Mouse (Mus musculus) brain, embryonic 14.5 days (tissue): ENCODE results near the gene Gm35315. TPM values are rescaled to one million over a fixed set of nuclear protein-coding genes. Genes with fewer than 3 reads are reported as not detected.
"Not testable (repeated sequence)": the region's sequence is repeated elsewhere in the genome, so short reads cannot be mapped to it uniquely, and the experiment has no call there.

Experiments used
- DNase-seq: peaks from one replicate; pipeline ENCODE4 v3.0.0-alpha.2; 2011; ENCODE audit warnings: low read depth
- CTCF ChIP-seq: fragments of 200-500 bp; IDR thresholded peaks from 2 replicates; pipeline ENCODE4 v1.5.1; 2012; ENCODE audit warnings: inconsistent platforms, mild to moderate bottlenecking, moderate library complexity, borderline replicate concordance; ENCODE audit not compliant: insufficient read depth, insufficient read length; ENCODE audit errors: extremely low read depth
- POLR2A ChIP-seq: fragments of 200-500 bp; IDR thresholded peaks from 2 replicates; pipeline ENCODE4 v1.6.1; 2012; ENCODE audit warnings: mild to moderate bottlenecking, inconsistent platforms, borderline replicate concordance; ENCODE audit not compliant: poor library complexity, insufficient read depth, insufficient read length, severe bottlenecking; ENCODE audit errors: extremely low read depth
- polyA plus RNA-seq: library from polyadenylated mRNA; depleted of rRNA; stranded (reverse); fragments of >200 nt; gene quantifications from 2 replicates; pipeline ENCODE4 v1.2.3, GENCODE M21; 2012; rRNA removed

The Gm35315 gene
- 0.42 and 0.63 TPM in 2 replicates for polyA plus RNA-seq

GRCm38 (mm10) chr5:110094030-110094846 lies at the start of gene Gm35315:
Gene Gm35315, minus strand, starts transcription at chr5:110094420.
- TF ChIP-seq CTCF: no peak
- TF ChIP-seq POLR2A: peak; percentile 21; the same call in 1 of the 2 replicates

GRCm38 (mm10) chr5:110143007-110143406 lies 48.8 kb upstream of the Gm35315 start:
- TF ChIP-seq POLR2A (no peak), CTCF (peak; percentile 45; the same call in 1 of the 2 replicates)
- DNase-seq: peak; percentile 12

More at GRCm38 (mm10) chr5:110094030-110094846, at the start of gene Gm35315:
- peak; percentile 96 for DNase-seq

DNA sequence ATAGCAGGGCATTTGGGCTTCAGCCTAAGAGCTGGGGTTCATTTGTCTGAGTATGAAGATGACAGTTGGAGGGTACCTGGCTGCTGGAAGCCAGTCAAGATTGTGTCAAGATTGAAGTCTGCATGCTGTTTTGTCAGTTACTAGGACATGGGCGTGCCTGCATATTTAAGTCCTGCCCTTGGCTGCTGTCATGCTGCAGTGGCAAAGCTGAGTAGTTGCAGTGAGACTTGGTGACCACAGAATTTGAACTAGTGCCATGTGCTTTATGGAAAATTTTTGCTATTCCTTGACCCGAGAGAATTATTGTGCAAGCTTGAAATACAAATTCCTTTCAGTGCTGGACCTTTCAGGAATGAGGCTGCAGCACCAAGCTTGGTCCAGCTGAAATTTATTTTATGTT lies 48.1 kb upstream of the Gm35315 start:
- DNase-seq: no peak
- TF ChIP-seq CTCF: no peak
- TF ChIP-seq POLR2A: no peak

DNA sequence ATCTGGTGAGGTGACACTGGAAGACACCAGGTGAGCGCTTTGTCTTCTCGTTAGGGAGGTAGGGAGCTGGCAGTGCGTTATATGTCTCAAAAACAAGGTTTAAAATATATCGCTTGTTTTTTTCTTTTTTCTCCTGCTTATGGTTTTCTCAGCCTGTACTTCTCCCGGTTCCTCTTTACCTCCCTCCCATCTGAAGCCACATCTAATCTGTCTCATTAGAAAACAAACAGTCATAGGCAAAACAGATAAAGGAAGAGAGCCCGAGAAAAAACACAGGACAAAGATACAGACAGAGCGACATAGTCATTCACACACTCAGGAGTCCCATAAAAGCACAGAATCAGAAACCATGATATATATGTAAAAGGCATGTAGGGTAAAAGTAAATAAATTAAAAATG lies 46.2 kb upstream of the Gm35315 start:
- DNase-seq: no peak
- TF ChIP-seq POLR2A (no peak), CTCF (no peak)

DNA sequence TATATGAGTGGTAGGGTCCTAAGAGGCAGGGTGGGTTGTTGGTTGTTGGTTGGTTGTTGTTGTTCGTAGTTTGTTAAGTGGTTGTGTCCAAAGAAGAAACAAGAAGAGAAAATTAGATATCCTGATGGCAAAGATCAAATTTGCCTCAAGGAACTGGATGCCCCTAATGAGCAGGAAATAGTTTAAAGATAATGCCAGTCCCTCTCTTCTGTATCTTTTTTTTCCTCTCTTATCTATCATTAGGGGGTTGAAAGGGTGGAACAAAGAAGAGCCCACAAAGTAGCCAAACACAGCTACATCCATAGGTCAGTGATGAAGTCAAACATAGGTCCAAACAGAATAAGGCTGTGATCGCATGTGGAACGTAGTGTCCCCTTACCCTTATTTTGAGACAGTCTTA lies 45.1 kb upstream of the Gm35315 start:
- TF ChIP-seq POLR2A (no peak), CTCF (no peak)
- DNase-seq: no peak

GRCm38 (mm10) chr5:110137816-110138215 lies 43.6 kb upstream of the Gm35315 start:
- no peak for DNase-seq
- TF ChIP-seq CTCF: no peak
- TF ChIP-seq POLR2A: no peak

DNA sequence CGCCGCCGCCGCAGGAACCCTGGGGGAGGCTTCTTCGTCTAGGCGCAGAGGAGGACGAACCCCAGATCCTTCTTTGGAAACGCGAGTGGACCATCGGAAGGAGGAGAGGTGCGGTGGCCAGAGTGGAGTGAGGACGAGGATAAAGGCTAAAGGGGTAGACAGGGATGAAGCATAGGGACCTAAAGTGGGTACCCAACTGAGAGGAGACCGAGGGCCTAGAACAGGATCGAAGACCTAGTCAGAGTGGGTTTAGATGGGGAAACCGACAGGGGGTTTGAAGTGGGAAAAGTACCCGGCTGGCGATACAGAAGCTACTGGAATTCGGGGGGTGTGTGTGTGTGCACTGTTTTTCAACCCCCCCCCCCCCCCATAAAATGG lies 41.9 kb upstream of the Gm35315 start:
- no peak for DNase-seq
- no peak for TF ChIP-seq POLR2A
- no peak for TF ChIP-seq CTCF

DNA sequence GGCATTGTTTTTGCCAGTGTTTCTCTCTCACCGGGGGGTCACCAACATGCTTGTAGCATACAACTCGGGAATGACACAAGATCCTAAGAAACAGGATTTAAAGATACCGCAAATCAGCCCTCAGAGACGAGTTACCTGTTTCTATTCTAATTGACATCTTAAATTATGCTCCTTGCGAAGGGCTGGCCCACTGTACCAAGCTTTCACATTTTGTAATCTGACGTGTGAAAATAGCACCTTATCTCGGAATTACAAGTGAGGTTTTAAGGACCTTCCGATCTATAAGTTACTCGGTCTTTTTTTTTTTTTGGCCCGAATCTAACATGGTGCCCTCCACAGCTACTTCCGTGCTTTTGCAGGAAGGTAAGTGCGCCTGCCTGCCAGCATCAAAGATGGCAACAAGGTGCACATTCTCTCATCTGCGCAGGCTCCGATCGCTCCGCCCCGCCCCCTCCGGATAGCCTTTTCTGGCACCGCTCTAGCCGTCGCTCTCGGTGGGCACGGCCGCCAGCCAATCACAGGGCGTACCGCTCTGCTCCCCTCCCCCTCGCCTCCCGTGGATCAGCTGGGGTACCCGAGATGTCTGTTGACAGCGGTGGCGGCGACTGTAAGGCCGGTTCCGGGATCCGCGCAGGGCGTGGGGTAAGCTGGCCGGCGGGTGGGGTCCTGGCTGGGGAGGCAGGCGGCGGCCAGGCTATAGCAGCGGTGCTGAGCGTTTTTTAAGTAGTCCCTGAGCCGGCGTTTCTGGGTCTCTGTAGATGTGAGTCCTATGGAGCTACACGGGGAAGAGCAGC lies 41.3 kb upstream of the Gm35315 start, which contains the start of gene Chfr:
Gene Chfr, plus strand, starts transcription at position 550 of the 794 bp plus-strand sequence.
- peak; percentile 34; the same call in 1 of the 2 replicates for TF ChIP-seq POLR2A
- TF ChIP-seq CTCF: peak; percentile 7; the same call in 1 of the 2 replicates
- DNase-seq: peak; percentile 99

GRCm38 (mm10) chr5:110122380-110122779 lies 28.2 kb upstream of the Gm35315 start:
- DNase-seq: not testable (repeated sequence)

- no peak; the same call in 1 of the 2 replicates for TF ChIP-seq POLR2A
- no peak for TF ChIP-seq CTCF
- peak; percentile 95 for DNase-seq
These were observed 15.8 kb upstream of the Gm35315 start, which contains the start of gene Zfp605 for GRCm38 (mm10) chr5:110109991-110110441. Gene Zfp605, plus strand, starts transcription at chr5:110110092.

DNA sequence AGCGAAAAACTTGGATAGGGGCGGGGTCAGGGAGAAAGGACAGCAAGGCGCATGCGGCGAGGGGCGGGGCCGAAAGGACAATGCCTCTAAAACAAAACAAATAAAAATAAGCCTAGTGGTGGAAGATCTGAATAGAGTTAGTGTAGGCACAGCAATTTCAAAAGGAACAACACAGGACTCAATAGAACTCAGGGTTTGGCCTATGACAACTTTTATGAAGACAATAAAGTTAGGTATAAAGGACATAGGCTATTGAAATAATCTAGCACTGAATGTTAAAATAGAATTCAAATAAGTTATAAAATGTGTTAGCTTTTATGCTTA lies 14.0 kb upstream of the Gm35315 start:
- DNase-seq: no peak
- TF ChIP-seq POLR2A (no peak), CTCF (no peak)

DNA sequence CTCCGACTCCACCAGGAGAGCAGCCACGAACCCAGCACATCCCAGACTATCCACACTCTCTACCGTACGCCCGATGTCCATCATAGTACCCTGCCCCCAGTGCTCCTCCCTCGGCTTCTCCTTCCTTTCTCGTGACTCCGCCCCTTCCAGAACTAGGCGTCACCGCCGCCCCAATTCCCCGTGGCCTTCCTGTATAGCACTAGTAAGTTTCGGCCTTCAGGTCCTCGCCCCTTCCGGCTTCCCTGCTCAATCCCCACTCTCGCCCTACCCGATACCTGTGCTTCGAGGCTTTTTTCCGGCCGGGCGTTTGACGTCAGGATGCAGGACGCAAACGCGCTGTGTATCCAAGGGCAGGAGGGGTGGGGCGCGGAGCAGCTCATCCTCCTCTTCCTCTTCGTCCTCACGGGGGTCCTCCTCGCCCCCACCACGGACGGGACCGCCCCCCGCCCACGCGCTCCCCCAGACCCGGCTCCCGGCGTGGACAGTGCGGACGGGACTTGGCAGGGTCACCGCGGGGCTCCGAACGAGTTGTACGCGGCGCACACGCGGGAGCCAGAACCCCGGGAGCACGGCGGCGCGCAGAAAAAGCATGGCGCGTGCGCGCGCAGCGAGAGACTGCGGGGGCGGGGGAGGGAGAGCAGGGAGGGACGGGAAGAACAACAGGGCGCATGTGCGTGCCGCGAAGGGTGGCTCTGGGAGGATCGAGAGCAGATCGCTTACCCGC lies 13.5 kb upstream of the Gm35315 start, which contains the start of gene Gtpbp6:
Gene Gtpbp6, minus strand, starts transcription at position 617 of the 724 bp plus-strand sequence.
- no peak for TF ChIP-seq CTCF
- TF ChIP-seq POLR2A: peak; percentile 49; the same call in 1 of the 2 replicates
- DNase-seq: peak; percentile 99
